Mouse (Mus musculus): ENCODE data around the gene Foxl2. TPM values are rescaled to one million over a fixed set of nuclear protein-coding genes. Genes with fewer than 3 reads are reported as not detected.

Foxl2 gene
- polyA plus RNA-seq, 1 experiment from 2014 or later, result not detected

GRCm38 (mm10) chr9:98999881-99000339 lies 44.8 kb downstream of the Foxl2 start:
- H3K4me3 ChIP-seq, result no peak overlapping the region
- no peak overlapping the region for H3K27ac ChIP-seq (replicated peaks)
- H3K4me1 ChIP-seq, result peaks cover 4% of the 10 kb centered on the region; the same call in 1 of the 2 replicates
- H3K9me3 ChIP-seq, result 0 out of 2 replicates have a peak, but pooled peaks cover under 1% of the 10 kb centered on the region
- no peaks in the 10 kb centered on the region for H3K27me3 ChIP-seq (replicated peaks)
- no peak for ATAC-seq (ENCODE audit: extremely low read depth, insufficient number of reproducible peaks, low FRiP score, low TSS enrichment)
- peaks cover 56% of the 10 kb centered on the region for H3K36me3 ChIP-seq
- no peak overlapping the region for H3K4me2 ChIP-seq
- WGBS, result 62% methylated on average over 9 of the region's 9 CpGs
- no peak overlapping the region for H3K9ac ChIP-seq

GRCm38 (mm10) chr9:99001326-99001725 lies 46.2 kb downstream of the Foxl2 start:
- no peak overlapping the region for H3K4me3 ChIP-seq
- H3K27ac ChIP-seq (replicated peaks), result no peak overlapping the region
- 90% methylated on average over 6 of the region's 6 CpGs for WGBS
- H3K27me3 ChIP-seq (replicated peaks), result no peaks in the 10 kb centered on the region
- H3K36me3 ChIP-seq, result peaks cover 54% of the 10 kb centered on the region
- 0 out of 2 replicates have a peak, but pooled peaks cover 3% of the 10 kb centered on the region for H3K9me3 ChIP-seq
- no peak overlapping the region for H3K9ac ChIP-seq
- peaks cover 4% of the 10 kb centered on the region; the same call in 1 of the 2 replicates for H3K4me1 ChIP-seq
- ATAC-seq (ENCODE audit: extremely low read depth, insufficient number of reproducible peaks, low FRiP score, low TSS enrichment), result no peak
- no peak overlapping the region for H3K4me2 ChIP-seq

Other genes with a start within 250 kb of the Foxl2 start
- gene Prr23a1, start 112.8 kb upstream of the Foxl2 start, polyA plus RNA-seq (2015; fragmentation: Nextera tagmentation; extraction: Ambion mirVana), result not detected in 2 replicates
- gene Prr23a2, start 98.8 kb upstream of the Foxl2 start, polyA plus RNA-seq (2015; fragmentation: Nextera tagmentation; extraction: Ambion mirVana), result not detected in 2 replicates
- gene Prr23a3, start 90.5 kb upstream of the Foxl2 start, polyA plus RNA-seq (2015; fragmentation: Nextera tagmentation; extraction: Ambion mirVana), result not detected in 2 replicates
- gene 7420426K07Rik, start 52.2 kb upstream of the Foxl2 start, polyA plus RNA-seq (2015; fragmentation: Nextera tagmentation; extraction: Ambion mirVana), result not detected in 2 replicates
- gene Faim, start 31.1 kb downstream of the Foxl2 start, polyA plus RNA-seq (2015; fragmentation: Nextera tagmentation; extraction: Ambion mirVana), result 26.6 and 33.5 TPM in 2 replicates
- gene Gm1123, start 80.4 kb downstream of the Foxl2 start, polyA plus RNA-seq (2015; fragmentation: Nextera tagmentation; extraction: Ambion mirVana), result not detected in 2 replicates
- 1.3 and 1.8 TPM in 2 replicates for gene Pik3cb, start 185.3 kb downstream of the Foxl2 start, polyA plus RNA-seq (2015; fragmentation: Nextera tagmentation; extraction: Ambion mirVana)